Mouse (Mus musculus): Measurements from ENCODE around the gene Efemp2. TPM values are rescaled to one million over a fixed set of nuclear protein-coding genes. Genes with fewer than 3 reads are reported as not detected.

The Efemp2 gene
- polyA plus RNA-seq, 1 experiment from 2014 or later, result 208 TPM

- no peaks in the 10 kb centered on the region for H3K9me3 ChIP-seq
Observed at GRCm38 (mm10) chr19:5432992-5433852, 40.5 kb upstream of the Efemp2 start.

GRCm38 (mm10) chr19:5433951-5434350 is 39.8 kb upstream of the Efemp2 start:
- Histone ChIP-seq H3K9ac (peak overlapping the region; percentile 36; the same call in 1 of the 2 replicates), H3K27me3 (no peaks in the 10 kb centered on the region), H3K27ac (peak overlapping the region; percentile 85)

More at GRCm38 (mm10) chr19:5432992-5433852, 40.5 kb upstream of the Efemp2 start:
- no peaks in the 10 kb centered on the region for H3K36me3 ChIP-seq
- peak overlapping the region; percentile 85 for H3K27ac ChIP-seq
- peak overlapping the region; percentile 36 for H3K4me3 ChIP-seq
- ATAC-seq (ENCODE audit: borderline replicate concordance, extremely low read depth, low FRiP score, low TSS enrichment), result peak; percentile 66
- no peaks in the 10 kb centered on the region for H3K27me3 ChIP-seq
- H3K4me1 ChIP-seq, result peaks cover 18% of the 10 kb centered on the region
- WGBS, result 2% methylated on average over 16 of the region's 16 CpGs
- peak overlapping the region; percentile 36; the same call in 1 of the 2 replicates for H3K9ac ChIP-seq
- H3K4me2 ChIP-seq, result peak overlapping the region; percentile 79

GRCm38 (mm10) chr19:5444371-5444908 is 29.3 kb upstream of the Efemp2 start:
- no peak overlapping the region for H3K27ac ChIP-seq
- H3K4me2 ChIP-seq, result no peak overlapping the region
- WGBS, result 57% methylated on average over 9 of the region's 9 CpGs
- no peak overlapping the region for H3K4me3 ChIP-seq
- no peaks in the 10 kb centered on the region for H3K9me3 ChIP-seq
- peaks cover 28% of the 10 kb centered on the region for H3K27me3 ChIP-seq
- ATAC-seq (ENCODE audit: borderline replicate concordance, extremely low read depth, low FRiP score, low TSS enrichment), result no peak
- H3K9ac ChIP-seq, result no peak overlapping the region
- peaks cover 24% of the 10 kb centered on the region for H3K4me1 ChIP-seq
- H3K36me3 ChIP-seq, result no peaks in the 10 kb centered on the region

More at GRCm38 (mm10) chr19:5433951-5434350, 39.8 kb upstream of the Efemp2 start:
- H3K4me2 ChIP-seq, result peak overlapping the region; percentile 79
- peak overlapping the region; percentile 36; the same call in 1 of the 2 replicates for H3K4me3 ChIP-seq
- peaks cover 18% of the 10 kb centered on the region for H3K4me1 ChIP-seq
- WGBS, result 47% methylated on average over 7 of the region's 7 CpGs
- no peaks in the 10 kb centered on the region for H3K36me3 ChIP-seq
- ATAC-seq (ENCODE audit: borderline replicate concordance, extremely low read depth, low FRiP score, low TSS enrichment), result no peak
- no peaks in the 10 kb centered on the region for H3K9me3 ChIP-seq

GRCm38 (mm10) chr19:5444954-5445353 is 28.8 kb upstream of the Efemp2 start:
- no peak overlapping the region for H3K4me3 ChIP-seq
- H3K27ac ChIP-seq, result no peak overlapping the region
- 13% methylated on average over 7 of the region's 7 CpGs for WGBS
- H3K36me3 ChIP-seq, result no peaks in the 10 kb centered on the region
- ATAC-seq (ENCODE audit: borderline replicate concordance, extremely low read depth, low FRiP score, low TSS enrichment), result no peak
- H3K9ac ChIP-seq, result no peak overlapping the region
- no peak overlapping the region for H3K4me2 ChIP-seq
- no peaks in the 10 kb centered on the region for H3K9me3 ChIP-seq
- H3K4me1 ChIP-seq, result peaks cover 24% of the 10 kb centered on the region
- peaks cover 33% of the 10 kb centered on the region for H3K27me3 ChIP-seq

- Histone ChIP-seq H3K9ac (no peak overlapping the region), H3K4me1 (peaks cover 24% of the 10 kb centered on the region), H3K4me3 (no peak overlapping the region), H3K36me3 (no peaks in the 10 kb centered on the region), H3K4me2 (no peak overlapping the region), H3K27ac (no peak overlapping the region), H3K27me3 (peaks cover 41% of the 10 kb centered on the region), H3K9me3 (no peaks in the 10 kb centered on the region)
- ATAC-seq (ENCODE audit: borderline replicate concordance, extremely low read depth, low FRiP score, low TSS enrichment), result no peak
- 87% methylated on average over 5 of the region's 5 CpGs for WGBS
Observed at GRCm38 (mm10) chr19:5445747-5446146, 28.0 kb upstream of the Efemp2 start.

- Histone ChIP-seq H3K27ac (no peak within 1 kb of the TSS), H3K27me3 (peaks cover 48% of the 10 kb centered on the region), H3K9ac (peak within 1 kb of the TSS; percentile 25), H3K9me3 (no peaks in the 10 kb centered on the region), H3K4me2 (peak within 1 kb of the TSS; percentile 95), H3K4me3 (peak within 1 kb of the TSS; percentile 57), H3K36me3 (no peaks in the 10 kb centered on the region), H3K4me1 (peaks cover 24% of the 10 kb centered on the region)
- 1% methylated on average over 70 of the region's 70 CpGs for WGBS
- ATAC-seq (ENCODE audit: borderline replicate concordance, extremely low read depth, low FRiP score, low TSS enrichment), result peak; percentile 73; the same call in 1 of the 2 replicates
Observed at GRCm38 (mm10) chr19:5447515-5448353, 26.0 kb upstream of the Efemp2 start, which contains the start of gene Fosl1. Fosl1 (plus strand) TSS chr19:5447547.

GRCm38 (mm10) chr19:5448354-5449150 is 25.2 kb upstream of the Efemp2 start:
- H3K36me3 ChIP-seq, result no peaks in the 10 kb centered on the region
- peak overlapping the region; percentile 57 for H3K4me3 ChIP-seq
- H3K27ac ChIP-seq, result no peak overlapping the region
- peaks cover 48% of the 10 kb centered on the region for H3K27me3 ChIP-seq
- no peaks in the 10 kb centered on the region for H3K9me3 ChIP-seq
- peaks cover 24% of the 10 kb centered on the region for H3K4me1 ChIP-seq
- H3K9ac ChIP-seq, result no peak overlapping the region
- WGBS, result 4% methylated on average over 35 of the region's 36 CpGs
- peak overlapping the region; percentile 95 for H3K4me2 ChIP-seq
- peak; percentile 11; the same call in 1 of the 2 replicates for ATAC-seq (ENCODE audit: borderline replicate concordance, extremely low read depth, low FRiP score, low TSS enrichment)

- H3K27me3 ChIP-seq, result peaks cover 48% of the 10 kb centered on the region
- H3K9ac ChIP-seq, result no peak overlapping the region
- WGBS, result 79% methylated on average over 3 of the region's 3 CpGs
- no peaks in the 10 kb centered on the region for H3K9me3 ChIP-seq
- peaks cover 5% of the 10 kb centered on the region; the same call in 1 of the 2 replicates for H3K36me3 ChIP-seq
- H3K27ac ChIP-seq, result no peak overlapping the region
- no peak overlapping the region for H3K4me3 ChIP-seq
- H3K4me1 ChIP-seq, result peaks cover 24% of the 10 kb centered on the region
- no peak overlapping the region for H3K4me2 ChIP-seq
- ATAC-seq (ENCODE audit: borderline replicate concordance, extremely low read depth, low FRiP score, low TSS enrichment), result no peak
Observed at GRCm38 (mm10) chr19:5449673-5450072, 24.1 kb upstream of the Efemp2 start.

- Histone ChIP-seq H3K4me1 (peaks cover 38% of the 10 kb centered on the region), H3K4me3 (no peak overlapping the region), H3K9me3 (no peaks in the 10 kb centered on the region), H3K9ac (no peak overlapping the region), H3K27ac (no peak overlapping the region), H3K36me3 (peaks cover 6% of the 10 kb centered on the region; the same call in 1 of the 2 replicates), H3K4me2 (no peak overlapping the region), H3K27me3 (peaks cover 45% of the 10 kb centered on the region)
- 70% methylated on average over 6 of the region's 6 CpGs for WGBS
- no peak for ATAC-seq (ENCODE audit: borderline replicate concordance, extremely low read depth, low FRiP score, low TSS enrichment)
Observed at GRCm38 (mm10) chr19:5451766-5452165, 22.0 kb upstream of the Efemp2 start.

- Histone ChIP-seq H3K27ac (no peak overlapping the region; the same call in 1 of the 2 replicates), H3K4me3 (peak overlapping the region; percentile 71), H3K4me1 (peaks cover 32% of the 10 kb centered on the region), H3K9ac (peak overlapping the region; percentile 79; the same call in 1 of the 2 replicates), H3K9me3 (no peaks in the 10 kb centered on the region), H3K4me2 (peak overlapping the region; percentile 82), H3K36me3 (peaks cover 6% of the 10 kb centered on the region; the same call in 1 of the 2 replicates), H3K27me3 (peaks cover 14% of the 10 kb centered on the region)
- ATAC-seq (ENCODE audit: borderline replicate concordance, extremely low read depth, low FRiP score, low TSS enrichment), result no peak
- WGBS, result 70% methylated on average over 12 of the region's 12 CpGs
Observed at GRCm38 (mm10) chr19:5455037-5455436, 18.7 kb upstream of the Efemp2 start.
